Mouse (Mus musculus) hindbrain, embryonic 10.5 days (tissue): ENCODE measurements around the gene Eda2r. TPM values are rescaled to one million over a fixed set of nuclear protein-coding genes. Genes with fewer than 3 reads are reported as not detected.

Experiments
- DNase-seq: peaks from one replicate; pipeline ENCODE4 v3.0.0-alpha.2; 2017; ENCODE audit warnings: low spot score
- H3K27ac ChIP-seq: fragments of 300-500 bp; sonication (generic); 2 replicates; pipeline ENCODE4 v1.5.1; 2016; ENCODE audit warnings: mild to moderate bottlenecking, moderate library complexity
- H3K27me3 ChIP-seq: fragments of 300-500 bp; sonication (generic); 2 replicates; pipeline ENCODE4 v1.6.1; 2016; ENCODE audit warnings: mild to moderate bottlenecking; ENCODE audit not compliant: poor library complexity, insufficient read depth, severe bottlenecking
- H3K36me3 ChIP-seq: fragments of 300-500 bp; sonication (generic); 2 replicates; pipeline ENCODE4 v1.6.1; 2016; ENCODE audit warnings: mild to moderate bottlenecking, moderate library complexity
- H3K4me1 ChIP-seq: fragments of 300-500 bp; sonication (generic); replicated peaks from 2 replicates; pipeline ENCODE4 v1.6.1; 2016; ENCODE audit warnings: mild to moderate bottlenecking
- H3K4me3 ChIP-seq: fragments of 300-500 bp; sonication (generic); 2 replicates; pipeline ENCODE4 v1.5.1; 2016; ENCODE audit warnings: mild to moderate bottlenecking, moderate library complexity
- H3K9me3 ChIP-seq: fragments of 300-500 bp; sonication (generic); 2 replicates; pipeline ENCODE4 v1.6.1; 2016; ENCODE audit warnings: mild to moderate bottlenecking, moderate library complexity
- WGBS: fragments of 180-500 bp; shearing (Covaris S2); methylation state at CpG from one replicate; pipeline ENCODE4 v1.1.7; 2016; 5-methylcytosine and 5-hydroxymethylcytosine counted together
- polyA plus RNA-seq: library from polyadenylated mRNA; unstranded; fragments of >200 nt; fragmentation: Nextera tagmentation; extraction: Ambion mirVana; gene quantifications from 2 replicates; pipeline ENCODE4 v1.2.1, GENCODE M21; 2016

Eda2r gene
- polyA plus RNA-seq: 0.94 and 1.0 TPM in 2 replicates

- Histone ChIP-seq H3K4me1 (peaks cover 7% of the 10 kb centered on the region; the same call in 1 of the 2 replicates), H3K36me3 (no peaks in the 10 kb centered on the region), H3K27me3 (no peaks in the 10 kb centered on the region), H3K27ac (no peak within 1 kb of the TSS; the same call in 1 of the 2 replicates), H3K4me3 (peak within 1 kb of the TSS; percentile 43), H3K9me3 (no peaks in the 10 kb centered on the region)
- 20% methylated on average over 8 of the region's 8 CpGs for WGBS
- peak; percentile 29 for DNase-seq
These were observed at the start of gene Eda2r for GRCm38 (mm10) chrX:97377065-97377421. TSS of gene Eda2r (minus strand) at chrX:97377216.

GRCm38 (mm10) chrX:97397872-97398271 lies 20.9 kb upstream of the Eda2r start:
- no peak for DNase-seq
- H3K36me3 ChIP-seq: no peaks in the 10 kb centered on the region
- H3K4me3 ChIP-seq: no peak overlapping the region
- H3K27ac ChIP-seq: no peak overlapping the region
- H3K9me3 ChIP-seq: no peaks in the 10 kb centered on the region
- no peaks in the 10 kb centered on the region for H3K27me3 ChIP-seq
- no peaks in the 10 kb centered on the region for H3K4me1 ChIP-seq
- WGBS: 83% methylated on average over 2 of the region's 2 CpGs

GRCm38 (mm10) chrX:97378076-97378475 lies 1.1 kb upstream of the Eda2r start:
- H3K4me3 ChIP-seq: no peak overlapping the region
- no peak for DNase-seq
- H3K4me1 ChIP-seq: peaks cover 7% of the 10 kb centered on the region; the same call in 1 of the 2 replicates
- no peak overlapping the region for H3K27ac ChIP-seq
- H3K36me3 ChIP-seq: no peaks in the 10 kb centered on the region
- WGBS: 80% methylated on average over 1 of the region's 1 CpGs
- no peaks in the 10 kb centered on the region for H3K27me3 ChIP-seq
- H3K9me3 ChIP-seq: no peaks in the 10 kb centered on the region

DNA sequence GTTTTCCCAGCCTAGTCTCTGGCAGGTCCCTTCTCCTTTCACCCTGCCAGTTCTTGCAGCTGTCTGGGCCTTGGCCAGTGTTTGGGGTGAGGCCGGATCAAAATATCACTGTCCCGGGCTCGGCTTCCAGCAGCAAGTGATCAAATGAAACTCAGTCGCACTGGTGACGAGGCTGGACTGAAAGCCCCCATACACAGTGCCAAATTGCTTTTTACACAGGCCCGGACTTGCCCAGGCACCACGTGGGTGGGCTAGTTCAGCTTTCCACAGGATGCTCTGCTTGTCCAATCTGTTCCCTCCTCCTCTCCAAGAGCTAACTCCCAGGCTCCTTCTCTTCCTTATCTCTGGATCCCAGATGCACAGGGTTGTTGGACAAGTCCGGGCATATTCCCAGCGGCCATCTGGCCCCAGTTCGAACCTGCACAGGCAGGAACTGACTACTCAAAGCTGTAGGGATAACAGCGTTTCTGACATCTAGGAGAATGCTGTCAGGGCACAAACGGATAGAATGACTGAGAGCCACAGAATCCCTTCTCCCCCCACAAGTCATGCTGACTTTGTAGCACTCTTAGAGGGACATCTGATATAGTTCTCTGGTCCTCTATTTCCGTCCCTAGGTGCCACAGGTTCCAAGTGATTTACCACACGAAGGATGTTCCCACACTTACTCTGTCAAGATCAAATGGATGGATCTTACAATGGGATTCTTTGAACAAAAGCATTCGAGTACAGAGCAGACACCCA lies 523 bp downstream of the Eda2r start:
- peaks cover 7% of the 10 kb centered on the region; the same call in 1 of the 2 replicates for H3K4me1 ChIP-seq
- no peak overlapping the region; the same call in 1 of the 2 replicates for H3K27ac ChIP-seq
- DNase-seq: peak; percentile 15
- H3K27me3 ChIP-seq: no peaks in the 10 kb centered on the region
- H3K9me3 ChIP-seq: no peaks in the 10 kb centered on the region
- peak overlapping the region; percentile 43 for H3K4me3 ChIP-seq
- WGBS: 30% methylated on average over 15 of the region's 15 CpGs
- no peaks in the 10 kb centered on the region for H3K36me3 ChIP-seq

DNA sequence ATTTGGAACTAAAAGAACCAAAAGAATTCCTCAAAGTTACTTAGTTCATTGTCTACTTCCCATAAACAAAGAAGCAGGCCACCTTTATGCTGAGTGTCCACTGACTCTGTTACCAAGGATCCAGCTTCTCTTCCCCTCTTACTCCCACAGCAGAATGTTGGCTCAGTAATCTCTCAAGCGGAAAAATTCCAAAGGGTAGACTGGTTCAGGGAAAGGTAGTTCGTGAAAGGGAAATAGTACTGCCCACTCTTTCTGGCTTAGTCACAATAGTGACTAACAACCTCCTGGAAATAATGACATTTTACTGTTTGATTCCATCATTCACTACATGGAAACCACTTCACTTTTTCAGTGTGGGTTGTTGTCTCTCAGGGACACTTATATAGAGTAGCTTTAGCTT lies 4.2 kb downstream of the Eda2r start:
- Histone ChIP-seq H3K9me3 (no peaks in the 10 kb centered on the region), H3K27ac (no peak overlapping the region), H3K36me3 (no peaks in the 10 kb centered on the region), H3K4me1 (peaks cover 7% of the 10 kb centered on the region; the same call in 1 of the 2 replicates), H3K27me3 (no peaks in the 10 kb centered on the region), H3K4me3 (no peak overlapping the region)
- 60% methylated on average over 2 of the region's 2 CpGs for WGBS
- DNase-seq: no peak

DNA sequence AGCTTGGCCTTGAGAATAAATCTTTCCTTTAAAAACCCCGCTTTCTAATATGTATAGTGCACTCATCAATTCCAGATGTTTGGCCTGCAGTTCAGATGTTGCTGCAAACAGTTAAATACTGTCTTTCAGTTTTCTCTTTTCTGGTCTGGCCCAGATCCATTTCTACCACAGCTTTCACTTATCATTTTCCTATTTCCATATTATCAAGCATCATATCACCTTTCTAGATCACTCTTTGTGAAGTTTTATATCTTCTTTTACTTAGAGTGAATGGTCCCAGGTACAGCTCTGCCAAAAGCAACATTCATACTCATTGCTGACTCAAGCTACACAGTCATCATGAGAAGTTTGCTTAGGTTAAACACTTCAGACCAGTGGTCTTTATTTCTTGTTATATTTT lies 7.8 kb downstream of the Eda2r start:
- H3K27me3 ChIP-seq: no peaks in the 10 kb centered on the region
- no peak for DNase-seq
- no peak overlapping the region for H3K4me3 ChIP-seq
- no peaks in the 10 kb centered on the region for H3K36me3 ChIP-seq
- H3K9me3 ChIP-seq: no peaks in the 10 kb centered on the region
- H3K27ac ChIP-seq: no peak overlapping the region
- WGBS: 62% methylated on average over 1 of the region's 1 CpGs
- H3K4me1 ChIP-seq: no peaks in the 10 kb centered on the region

- H3K9me3 ChIP-seq: no peaks in the 10 kb centered on the region
- H3K36me3 ChIP-seq: no peaks in the 10 kb centered on the region
- H3K27me3 ChIP-seq: no peaks in the 10 kb centered on the region
- no peaks in the 10 kb centered on the region for H3K4me1 ChIP-seq
- 87% methylated on average over 2 of the region's 2 CpGs for WGBS
- no peak overlapping the region for H3K4me3 ChIP-seq
- no peak overlapping the region for H3K27ac ChIP-seq
- no peak for DNase-seq
These were observed 8.3 kb downstream of the Eda2r start for GRCm38 (mm10) chrX:97368741-97369140.

DNA sequence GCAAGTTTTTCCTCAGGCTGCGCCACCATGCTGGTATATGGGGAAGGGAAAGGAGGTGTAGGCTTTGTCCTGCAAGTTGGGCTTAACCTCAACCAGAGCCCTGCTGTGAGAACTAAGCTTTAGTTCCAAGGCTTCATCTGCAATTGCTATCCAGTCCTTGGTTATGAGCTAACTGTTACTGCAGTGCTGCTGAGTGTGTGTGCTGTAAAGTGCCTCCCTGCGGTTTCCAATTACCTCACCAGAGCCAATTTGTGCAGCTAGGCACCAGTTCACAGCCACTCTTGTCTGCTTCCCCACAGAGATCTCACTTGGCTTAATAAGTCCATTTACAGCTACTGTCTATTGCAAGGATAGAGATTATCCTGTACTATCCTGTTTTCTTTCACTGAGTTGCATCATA lies 16.1 kb downstream of the Eda2r start:
- Histone ChIP-seq H3K27me3 (no peaks in the 10 kb centered on the region), H3K9me3 (no peaks in the 10 kb centered on the region), H3K27ac (no peak overlapping the region), H3K36me3 (no peaks in the 10 kb centered on the region), H3K4me3 (no peak overlapping the region), H3K4me1 (no peaks in the 10 kb centered on the region)
- 41% methylated on average over 2 of the region's 2 CpGs for WGBS
- no peak for DNase-seq

- DNase-seq: no peak
- H3K27me3 ChIP-seq: no peaks in the 10 kb centered on the region
- no peaks in the 10 kb centered on the region for H3K9me3 ChIP-seq
- no peak overlapping the region for H3K27ac ChIP-seq
- H3K4me3 ChIP-seq: no peak overlapping the region
- no peaks in the 10 kb centered on the region for H3K4me1 ChIP-seq
- H3K36me3 ChIP-seq: no peaks in the 10 kb centered on the region
These were observed 49.1 kb downstream of the Eda2r start for GRCm38 (mm10) chrX:97327891-97328290.
